In the genomic region with DNA sequence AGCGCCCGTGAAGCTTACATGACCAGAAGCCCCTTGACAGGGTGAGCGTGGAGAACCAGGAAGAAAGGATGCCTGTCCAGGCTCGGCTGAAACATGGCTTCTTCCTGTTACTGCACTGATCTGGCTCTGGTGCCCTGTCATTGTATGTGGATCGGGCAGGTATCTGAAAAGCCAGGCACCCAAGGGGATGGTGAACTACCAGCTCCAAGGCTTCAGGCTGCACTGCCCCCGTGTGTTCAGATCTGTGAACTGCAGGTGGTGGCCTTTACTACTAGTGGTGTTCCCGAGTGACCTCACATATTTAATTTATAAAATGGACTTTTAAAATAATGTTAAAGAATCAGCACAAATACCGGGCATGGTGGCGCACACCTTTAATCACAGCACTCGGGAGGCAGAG, we compare ENCODE assay signal across 8 mouse cellular contexts.
DNase-seq lines count a peak whose midpoint lies in the region; ATAC-seq lines count a peak whose summit lies in the region.

No protein-coding gene starts in this region.

- H3K4me1 ChIP-seq in hindbrain, embryonic 14.5 days (replicated peaks; ENCODE audit: control insufficient read depth, insufficient read depth, low read length): no peaks in the 10 kb centered on the region
- no peaks in the 10 kb centered on the region for H3K4me1 ChIP-seq in hindbrain, embryonic 12.5 days

- H3K27me3 ChIP-seq in hindbrain, embryonic 14.5 days (ENCODE audit: control insufficient read depth, insufficient read depth, low read length): no peaks in the 10 kb centered on the region
- H3K27me3 ChIP-seq in hindbrain, embryonic 12.5 days: no peaks in the 10 kb centered on the region

- no peak overlapping the region for H3K27ac ChIP-seq in hindbrain, embryonic 14.5 days
- no peak overlapping the region for H3K27ac ChIP-seq in hindbrain, embryonic 12.5 days

- no peak for ATAC-seq in hindbrain, embryonic 14.5 days (ENCODE audit: low FRiP score)
- no peak for ATAC-seq in hindbrain, embryonic 12.5 days (ENCODE audit: low FRiP score)
- ATAC-seq in CD4-positive, CD25-positive, alpha-beta regulatory T cell, adult 4 months: peak; percentile 71
- ATAC-seq in activated CD4-positive, CD25-positive, alpha-beta regulatory T cell, adult 4 months: peak; percentile 32

- no peak overlapping the region for H3K4me3 ChIP-seq in hindbrain, embryonic 14.5 days (replicated peaks; ENCODE audit: low read length)
- no peak overlapping the region for H3K4me3 ChIP-seq in hindbrain, embryonic 12.5 days

- no peak overlapping the region for H3K9ac ChIP-seq in hindbrain, embryonic 14.5 days
- H3K9ac ChIP-seq in hindbrain, embryonic 12.5 days: no peak overlapping the region

- H3K36me3 ChIP-seq in hindbrain, embryonic 14.5 days (replicated peaks; ENCODE audit: control insufficient read depth, insufficient read depth): peaks cover 11% of the 10 kb centered on the region; the same call in 1 of the 2 replicates
- peaks cover 24% of the 10 kb centered on the region for H3K36me3 ChIP-seq in hindbrain, embryonic 12.5 days

- no peak overlapping the region for H3K4me2 ChIP-seq in hindbrain, embryonic 14.5 days (replicated peaks)
- no peak overlapping the region for H3K4me2 ChIP-seq in hindbrain, embryonic 12.5 days (replicated peaks)

- no peaks in the 10 kb centered on the region for H3K9me3 ChIP-seq in hindbrain, embryonic 14.5 days (ENCODE audit: control insufficient read depth, low read length)
- no peaks in the 10 kb centered on the region; the same call in 1 of the 2 replicates for H3K9me3 ChIP-seq in hindbrain, embryonic 12.5 days (replicated peaks)

- DNase-seq in hindbrain, embryonic 14.5 days (ENCODE audit: low spot score): peak; percentile 72
- DNase-seq in embryo, embryonic 11 days: peak; percentile 69
- peak; percentile 46 to 55 for DNase-seq in layer of hippocampus, postnatal 10 days (ENCODE audit: low spot score in 2 of 2)
- peak; percentile 77 for DNase-seq in naive thymus-derived CD4-positive, alpha-beta T cell, adult 2 months (ENCODE audit: low read depth)
- no peak for DNase-seq in urinary bladder, postnatal 36 days (ENCODE audit: low spot score in 2 of 2)

- WGBS in hindbrain, embryonic 14.5 days: 79% methylated on average over 10 of the region's 10 CpGs
- WGBS in hindbrain, embryonic 12.5 days: 80% methylated on average over 10 of the region's 10 CpGs

Comparison
In these comparisons a context has a peak if more than half of its experiments do, and no peak if none do; other contexts are left out.
1. ATAC-seq: peak in CD4-positive, CD25-positive, alpha-beta regulatory T cell, adult 4 months (single experiment) and activated CD4-positive, CD25-positive, alpha-beta regulatory T cell, adult 4 months (single experiment); none in hindbrain, embryonic 14.5 days (single experiment) and hindbrain, embryonic 12.5 days (single experiment).
2. DNase-seq: peak in hindbrain, embryonic 14.5 days (single experiment), embryo, embryonic 11 days (single experiment), layer of hippocampus, postnatal 10 days (2 of 2) and naive thymus-derived CD4-positive, alpha-beta T cell, adult 2 months (single experiment); none in urinary bladder, postnatal 36 days (0 of 2).